Mouse (Mus musculus): ENCODE results near the gene Proser2.
A peak's percentile ranks its signal among the peaks of the same experiment; 100 is the strongest.

Proser2 gene

GRCm38 (mm10) chr2:6129555-6130355 lies at the start of gene Proser2:
Proser2 (minus strand) TSS chr2:6130211.
- peak; percentile 90 for DNase-seq

- DNase-seq: no peak
These were observed 49.7 kb upstream of the Proser2 start for GRCm38 (mm10) chr2:6179749-6180117.

GRCm38 (mm10) chr2:6178901-6179748 lies 49.1 kb upstream of the Proser2 start:
- DNase-seq: no peak

- no peak for DNase-seq
These were observed 43.0 kb upstream of the Proser2 start for GRCm38 (mm10) chr2:6173013-6173412.

GRCm38 (mm10) chr2:6168560-6168959 lies 38.5 kb upstream of the Proser2 start:
- no peak for DNase-seq

GRCm38 (mm10) chr2:6167843-6168558 lies 38.0 kb upstream of the Proser2 start:
- DNase-seq: peak; percentile 89

- DNase-seq: no peak
These were observed 35.8 kb upstream of the Proser2 start for GRCm38 (mm10) chr2:6165771-6166170.

GRCm38 (mm10) chr2:6164606-6165290 lies 34.7 kb upstream of the Proser2 start:
- no peak for DNase-seq

GRCm38 (mm10) chr2:6162366-6163040 lies 32.5 kb upstream of the Proser2 start:
- peak; percentile 40 for DNase-seq

- no peak for DNase-seq
These were observed 29.7 kb upstream of the Proser2 start for GRCm38 (mm10) chr2:6159735-6160134.

- DNase-seq: no peak
These were observed 29.2 kb upstream of the Proser2 start for GRCm38 (mm10) chr2:6159219-6159618.

- no peak for DNase-seq
These were observed 27.6 kb upstream of the Proser2 start for GRCm38 (mm10) chr2:6157635-6158034.

- no peak for DNase-seq
These were observed 27.2 kb upstream of the Proser2 start for GRCm38 (mm10) chr2:6157208-6157607.

GRCm38 (mm10) chr2:6149801-6150200 lies 19.8 kb upstream of the Proser2 start:
- DNase-seq: no peak

GRCm38 (mm10) chr2:6146901-6147300 lies 16.9 kb upstream of the Proser2 start:
- no peak for DNase-seq

- DNase-seq: no peak
These were observed 16.2 kb upstream of the Proser2 start for GRCm38 (mm10) chr2:6146257-6146656.

- DNase-seq: no peak
These were observed 15.6 kb upstream of the Proser2 start for GRCm38 (mm10) chr2:6145611-6146010.

GRCm38 (mm10) chr2:6142915-6143654 lies 13.1 kb upstream of the Proser2 start:
- peak; percentile 28 for DNase-seq

GRCm38 (mm10) chr2:6140572-6141161 lies 10.7 kb upstream of the Proser2 start:
- DNase-seq: no peak

GRCm38 (mm10) chr2:6133871-6134270 lies 3.9 kb upstream of the Proser2 start:
- DNase-seq: no peak

GRCm38 (mm10) chr2:6128881-6129280 lies 1.1 kb downstream of the Proser2 start:
- no peak for DNase-seq
